Mouse (Mus musculus) gastrocnemius, postnatal 10 days (tissue): ENCODE data around the gene Tmem242. TPM values are rescaled to one million over a fixed set of nuclear protein-coding genes. Genes with fewer than 3 reads are reported as not detected.
A peak's percentile ranks its signal among the peaks of the same experiment; 100 is the strongest.
"Not testable (repeated sequence)": the region's sequence is repeated elsewhere in the genome, so short reads cannot be mapped to it uniquely, and the experiment has no call there.

Experiments
- DNase-seq: peaks from one replicate; pipeline ENCODE4 v3.0.0; 2021; ENCODE audit warnings: mixed read lengths
- long read RNA-seq, 2 experiments: library from polyadenylated mRNA; stranded (forward); transcript quantifications; one replicate each; pipeline ENCODE4 v2.0.0; 2021
- total RNA-seq, 2 experiments: library from RNA; stranded (reverse); gene quantifications; 2 replicates each; pipeline ENCODE4 v1.2.3; 2021

Tmem242 gene
- total RNA-seq = 100 to 1,000 TPM; 117 to 134 TPM
- long read RNA-seq, experiment 1, transcript Tmem242-201 (4 exons, 948 nt) = major isoform, 39 of 49 reads
- long read RNA-seq, experiment 1, partial matches to known transcripts = 0 of 49 reads
- long read RNA-seq, experiment 1, other reads (novel, unspliced or antisense) = 9 of 49 reads
- long read RNA-seq, experiment 2, transcript Tmem242-201 (4 exons, 948 nt) = major isoform, 70 of 88 reads
- long read RNA-seq, experiment 2, partial matches to known transcripts = 0 of 88 reads
- long read RNA-seq, experiment 2, other reads (novel, unspliced or antisense) = 18 of 88 reads

DNA sequence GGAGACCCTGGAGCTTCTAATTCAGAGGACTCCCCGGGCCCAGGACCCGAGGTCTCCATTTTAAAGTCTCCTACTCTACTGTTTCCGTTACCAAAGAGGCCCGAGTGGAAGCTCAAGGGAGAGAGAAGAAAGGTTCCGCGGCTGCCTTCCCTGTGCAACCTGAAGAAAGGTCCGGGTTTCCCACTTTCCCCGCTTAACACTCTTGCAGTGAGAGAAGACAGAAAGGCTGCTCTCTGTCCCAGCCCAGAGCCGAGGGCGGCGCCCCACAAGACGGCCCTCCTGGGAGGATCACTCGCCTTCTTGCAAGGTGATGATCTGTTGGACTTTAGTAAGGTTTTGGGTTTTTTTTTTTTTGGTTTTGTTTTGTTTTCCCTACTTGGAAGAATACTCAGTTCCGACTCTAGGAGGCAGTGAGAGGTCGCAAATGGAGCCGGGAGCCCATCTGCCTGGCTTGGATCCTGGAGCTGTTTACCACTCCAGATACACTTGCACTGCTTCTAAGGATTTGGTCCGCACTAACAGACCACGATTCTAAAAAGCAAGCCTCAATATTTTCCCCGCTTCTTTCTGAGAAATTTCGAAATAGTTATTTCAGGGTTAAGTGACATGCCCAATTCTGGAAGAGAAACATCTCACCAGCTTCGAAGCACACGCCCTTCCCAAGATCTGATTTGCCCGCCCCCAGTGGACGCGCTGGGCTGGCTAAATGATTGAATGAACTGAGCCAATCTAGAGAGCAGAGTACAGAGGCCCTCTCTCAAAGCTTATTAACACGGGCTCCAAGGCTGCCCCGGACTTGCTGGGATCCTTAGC is at the start of gene Tmem242:
Gene Tmem242, minus strand, starts transcription at position 101 of the 813 bp plus-strand sequence.
- DNase-seq = peak; percentile 87

GRCm38 (mm10) chr17:5488156-5488555 is 48.1 kb upstream of the Tmem242 start:
- DNase-seq = no peak

- no peak for DNase-seq
These were observed 44.6 kb upstream of the Tmem242 start for GRCm38 (mm10) chr17:5484663-5485062.

DNA sequence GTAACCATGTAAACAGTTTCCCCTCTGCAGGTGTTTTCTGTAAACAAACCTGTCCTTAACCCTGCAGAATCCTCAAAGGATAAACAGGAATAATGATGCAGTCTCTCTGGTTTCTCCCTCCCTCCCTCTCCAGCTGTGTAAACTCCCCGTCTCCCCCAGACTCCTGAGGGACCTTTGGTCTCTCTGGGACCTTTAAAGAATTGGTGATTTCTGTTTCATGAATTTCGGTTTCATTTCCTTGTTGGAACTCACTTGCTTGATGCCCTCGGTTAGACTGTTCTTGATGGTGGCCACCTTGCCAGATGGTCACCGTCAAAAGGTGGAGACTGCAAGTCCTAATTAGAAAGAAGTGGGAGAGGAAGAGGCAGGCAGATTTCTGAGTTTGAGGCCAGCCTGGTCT is 43.4 kb upstream of the Tmem242 start:
- no peak for DNase-seq

DNA sequence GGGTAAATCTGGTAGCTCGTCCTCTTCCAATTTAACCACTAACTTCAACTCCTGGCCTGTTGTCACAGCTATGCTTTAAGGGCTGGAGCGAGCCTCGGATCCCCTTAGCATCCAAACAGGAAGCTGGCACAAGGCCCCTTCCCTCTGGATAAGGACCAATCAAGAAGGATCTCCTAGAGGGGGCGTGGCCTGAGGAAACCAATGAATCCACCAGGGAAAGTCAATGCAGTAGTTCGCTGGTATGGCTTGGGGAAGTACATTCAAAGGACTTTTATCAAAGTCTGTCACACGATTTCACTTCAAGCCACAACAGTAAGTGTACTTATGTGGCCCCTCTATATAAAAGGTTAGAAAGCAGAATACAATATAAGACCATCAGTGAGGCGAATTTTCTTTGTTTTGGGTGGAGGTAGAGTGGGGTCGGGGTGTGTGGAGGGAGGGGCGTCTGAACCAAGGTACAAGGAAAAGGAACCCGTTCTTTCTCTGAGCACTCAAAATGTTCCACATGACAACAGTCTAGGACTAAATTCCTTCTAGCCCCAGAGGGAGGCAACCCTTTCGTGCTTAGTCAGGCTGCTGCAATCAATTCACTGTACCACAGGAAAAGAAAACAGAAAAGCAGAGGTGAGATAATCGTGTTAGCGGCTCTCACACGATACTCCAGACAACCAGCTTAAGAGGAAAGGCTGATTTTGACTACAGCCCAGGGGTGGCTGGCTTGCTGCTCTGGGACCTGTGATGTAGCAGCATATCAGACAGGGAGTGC is 36.1 kb upstream of the Tmem242 start:
- DNase-seq = no peak

- no peak for DNase-seq
These were observed 32.2 kb upstream of the Tmem242 start for GRCm38 (mm10) chr17:5472268-5472667.

DNA sequence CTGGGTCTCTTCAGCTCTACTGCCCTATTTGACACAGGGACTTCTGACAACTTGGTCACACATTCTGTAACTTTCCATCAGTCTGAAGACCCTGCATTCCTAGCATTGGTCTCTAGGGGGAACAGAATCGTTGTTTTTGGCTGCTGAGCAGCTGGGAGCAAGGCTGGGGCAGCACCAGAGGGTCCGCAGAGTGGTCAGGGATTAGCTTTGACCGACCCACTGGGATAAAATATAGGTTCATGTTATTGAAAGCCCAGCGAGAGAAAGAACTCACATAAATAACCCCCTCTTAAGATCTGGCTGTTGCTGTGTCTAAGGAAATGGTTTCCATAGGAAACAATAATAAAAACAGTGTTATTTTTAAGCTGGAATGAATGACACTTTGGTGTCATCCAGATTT is 27.1 kb upstream of the Tmem242 start:
- no peak for DNase-seq

DNA sequence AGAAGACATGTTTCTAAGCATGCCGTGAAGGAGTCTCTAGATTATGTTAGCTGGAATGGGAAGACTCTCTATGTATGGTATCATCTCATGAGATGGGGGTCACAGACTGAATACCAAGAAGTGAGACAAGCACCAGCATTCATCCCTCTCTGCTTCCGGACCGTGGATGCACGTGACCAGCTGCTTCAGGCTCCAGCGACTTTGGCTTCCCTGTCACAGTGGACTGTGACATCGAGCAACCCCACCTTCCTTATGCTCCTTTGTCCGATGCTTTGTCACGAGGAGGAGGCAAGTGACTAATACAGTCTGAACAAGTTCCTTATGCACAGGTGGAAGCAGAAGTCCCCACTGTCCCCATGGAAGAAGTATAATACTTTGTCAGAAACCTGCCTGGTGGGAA is 26.7 kb upstream of the Tmem242 start:
- DNase-seq = no peak

- no peak for DNase-seq
These were observed 23.9 kb upstream of the Tmem242 start for GRCm38 (mm10) chr17:5463912-5464311.

DNA sequence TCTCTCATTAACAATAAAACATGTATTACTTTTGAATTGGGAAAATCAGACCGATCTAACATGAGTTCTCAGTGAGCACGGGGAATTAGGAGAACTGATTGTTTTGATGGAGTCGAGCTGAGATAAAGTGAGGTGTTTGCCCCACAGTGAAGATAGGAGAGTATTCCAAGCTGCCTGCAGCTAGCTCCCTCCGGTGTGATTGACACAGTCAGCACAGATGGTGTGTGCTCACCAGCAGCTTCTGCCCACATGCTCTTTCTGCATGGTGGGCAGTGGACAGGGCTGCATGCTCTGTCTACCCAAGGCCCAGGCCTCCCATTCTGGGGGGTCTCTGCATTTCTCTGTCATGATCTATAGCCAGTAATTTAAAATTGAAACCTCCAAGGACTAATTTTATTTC is 13.6 kb upstream of the Tmem242 start:
- no peak for DNase-seq

GRCm38 (mm10) chr17:5443751-5444150 is 3.7 kb upstream of the Tmem242 start:
- DNase-seq = no peak

DNA sequence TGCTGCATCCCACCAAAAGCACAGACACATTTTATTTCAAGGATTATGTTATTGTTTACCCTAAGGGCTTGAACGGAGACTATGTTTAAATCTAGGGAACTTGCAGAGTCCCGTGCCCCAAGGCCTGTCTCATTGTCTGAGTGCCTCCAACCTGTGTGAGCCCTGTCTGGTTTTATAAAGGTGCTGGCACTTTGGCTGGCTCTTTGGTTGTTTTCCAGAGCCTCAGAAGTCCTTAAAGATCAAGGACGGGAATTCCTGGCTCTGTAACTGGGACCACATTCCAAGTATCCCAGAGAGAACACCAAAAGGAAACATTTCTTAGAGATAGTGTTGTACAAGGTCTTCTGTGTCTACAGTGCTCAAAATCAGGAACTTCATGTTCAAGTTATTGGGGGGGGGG is 3.2 kb upstream of the Tmem242 start:
- no peak for DNase-seq

- not testable (repeated sequence) for DNase-seq
These were observed 2.3 kb upstream of the Tmem242 start for GRCm38 (mm10) chr17:5442403-5442802.

DNA sequence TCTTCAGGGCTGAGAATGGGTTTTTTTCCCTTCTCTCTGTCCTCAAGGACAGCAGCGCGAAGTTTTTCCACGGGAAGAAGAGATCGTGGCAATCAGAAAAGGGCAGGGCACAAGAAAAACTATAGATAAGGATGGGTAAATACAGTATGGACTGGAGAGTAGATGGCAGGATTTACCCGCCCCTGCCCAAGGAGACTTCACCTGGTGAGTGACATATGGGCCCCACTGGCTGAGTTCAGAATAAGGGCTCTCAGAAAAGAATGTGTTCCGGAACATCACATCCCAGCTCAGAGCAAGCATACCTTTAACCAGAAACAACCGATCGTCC is 264 bp downstream of the Tmem242 start:
- DNase-seq = no peak

DNA sequence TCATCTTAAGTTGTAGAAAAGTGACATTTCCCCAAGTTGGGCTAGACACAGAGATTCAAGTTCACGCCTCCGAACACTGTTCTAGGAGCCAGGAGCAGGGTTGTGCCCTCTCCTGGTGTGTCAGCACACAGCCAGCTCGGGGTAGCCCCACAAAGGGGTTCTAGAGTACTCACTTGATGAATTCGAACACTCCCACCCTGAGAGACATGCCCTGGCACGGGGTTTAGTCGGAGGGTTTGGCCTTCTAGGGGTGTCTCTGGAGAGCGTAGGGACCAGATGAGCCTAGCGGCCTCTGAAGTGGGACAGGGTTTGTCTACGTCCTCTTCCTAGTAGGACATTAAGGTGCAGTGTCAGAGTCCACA is 10.3 kb downstream of the Tmem242 start:
- DNase-seq = no peak

DNA sequence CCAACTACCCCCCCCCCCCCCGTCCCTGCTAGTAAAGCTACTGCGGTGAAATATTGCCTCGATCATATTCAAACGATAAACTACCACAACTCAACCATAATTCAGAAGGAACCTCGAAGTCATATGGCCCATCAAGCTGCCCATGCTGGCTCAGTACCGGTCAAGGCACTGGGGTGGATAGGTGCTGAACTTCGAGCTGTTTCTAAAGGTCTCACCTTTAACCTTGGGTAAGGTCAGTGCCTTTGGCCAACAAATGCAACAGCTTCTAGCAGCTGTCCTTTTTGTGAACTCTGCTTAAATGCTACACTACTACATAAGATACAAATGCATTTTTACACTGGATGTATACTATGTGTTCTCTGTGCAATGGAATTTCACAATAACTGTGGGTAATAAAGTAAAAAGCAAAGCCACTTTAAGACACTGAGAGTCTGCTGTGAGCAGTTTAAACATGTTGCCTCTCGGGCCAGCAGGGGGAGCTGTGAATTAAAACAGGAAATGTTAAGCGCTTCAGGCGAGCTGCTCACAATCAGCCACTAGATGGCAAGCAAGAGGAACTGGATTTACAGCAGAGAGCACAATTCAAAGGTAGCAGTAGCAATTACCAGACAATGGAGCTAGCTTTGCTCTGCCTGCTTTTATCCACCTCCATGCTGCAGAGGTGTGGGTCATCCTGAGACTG is 10.8 kb downstream of the Tmem242 start:
- peak; percentile 90 for DNase-seq

- DNase-seq = no peak
These were observed 14.9 kb downstream of the Tmem242 start for GRCm38 (mm10) chr17:5425204-5425603.

DNA sequence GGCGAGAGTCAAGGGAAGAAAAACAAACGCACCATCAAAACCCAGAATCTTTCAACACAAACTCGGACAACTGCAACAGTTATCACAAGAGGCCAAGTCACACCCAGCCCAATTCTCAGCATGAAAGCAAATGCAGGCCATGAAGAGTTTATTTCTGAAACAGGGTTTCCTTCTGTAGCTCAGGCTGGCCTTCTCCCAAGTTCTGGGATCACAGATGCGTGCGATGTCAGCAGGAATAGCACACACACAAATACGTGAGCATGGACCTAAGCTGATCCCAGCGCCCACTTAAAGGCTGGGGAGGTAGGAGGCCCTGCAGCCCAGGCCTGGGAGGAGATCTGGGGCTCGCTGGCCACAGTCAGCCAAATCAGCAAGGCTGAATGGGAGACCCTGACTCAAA is 15.9 kb downstream of the Tmem242 start:
- DNase-seq = no peak

- no peak for DNase-seq
These were observed 18.2 kb downstream of the Tmem242 start for GRCm38 (mm10) chr17:5421835-5422234.

GRCm38 (mm10) chr17:5419771-5420518 is 20.1 kb downstream of the Tmem242 start:
- DNase-seq = no peak

DNA sequence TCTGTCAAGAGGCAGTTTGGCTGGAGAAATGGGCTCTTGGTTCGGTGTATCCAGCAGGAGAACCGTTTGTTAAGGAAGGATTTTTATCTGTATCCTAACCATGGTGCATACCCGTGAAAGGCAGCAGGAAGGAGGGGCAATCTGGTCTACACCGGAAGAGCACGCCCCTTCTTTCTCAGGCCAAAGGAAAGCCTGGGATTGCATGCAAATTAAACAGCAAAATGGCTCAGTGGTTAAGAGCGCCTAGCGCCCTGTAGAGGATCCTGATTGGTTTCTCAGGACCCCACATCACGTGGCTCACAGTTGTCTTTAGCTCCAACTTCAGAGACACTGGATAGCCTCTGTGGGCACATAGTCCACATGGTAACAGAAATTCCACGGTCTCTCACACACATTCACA is 21.0 kb downstream of the Tmem242 start:
- DNase-seq = no peak

GRCm38 (mm10) chr17:5418545-5418944 is 21.5 kb downstream of the Tmem242 start, which contains the start of gene Ldhal6b:
Ldhal6b (minus strand) TSS chr17:5418767.
- DNase-seq = no peak
